Mouse (Mus musculus) C2C12 (cell line): ENCODE data around the gene Fam193b.

ENCODE experiments used
- CEBPB ChIP-seq: IDR thresholded peaks from one replicate; pipeline ENCODE4 v1.6.1; 2011; ENCODE audit warnings: low read depth, mild to moderate bottlenecking, control low read depth, moderate library complexity
- CTCF ChIP-seq: IDR thresholded peaks from one replicate; pipeline ENCODE4 v1.5.1; 2011; ENCODE audit not compliant: control insufficient read depth, insufficient read depth, insufficient read length
- MYOG ChIP-seq: IDR thresholded peaks from one replicate; pipeline ENCODE4 v1.6.1; 2011; ENCODE audit not compliant: control insufficient read depth, insufficient read length; ENCODE audit errors: extremely low read depth
- USF1 ChIP-seq: IDR thresholded peaks from one replicate; pipeline ENCODE4 v1.6.1; 2011; ENCODE audit warnings: low read depth, mild to moderate bottlenecking, control low read depth, moderate library complexity

DNA sequence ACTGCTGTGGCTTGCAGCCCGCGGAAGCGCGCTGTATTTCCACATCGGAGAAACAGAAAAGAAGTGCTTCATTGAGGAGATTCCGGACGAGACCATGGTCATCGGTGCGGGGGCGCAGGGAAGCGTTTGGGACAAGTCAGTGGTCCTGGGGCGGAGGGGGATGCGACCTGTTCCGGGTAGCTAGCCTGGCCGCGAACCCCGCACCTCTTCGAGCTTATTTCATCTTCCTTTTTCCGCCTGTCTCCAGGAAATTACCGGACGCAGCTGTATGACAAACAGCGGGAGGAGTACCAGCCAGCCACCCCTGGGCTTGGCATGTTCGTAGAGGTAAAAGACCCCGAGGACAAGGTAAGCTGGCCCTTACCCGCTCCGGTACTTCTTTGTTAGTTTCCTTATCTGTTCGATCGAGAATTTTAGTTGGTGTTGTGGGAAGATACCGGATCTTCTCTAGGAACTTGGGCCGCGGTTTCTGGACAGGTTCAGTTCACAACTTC, 22.4 kb upstream of the Fam193b start:
- TF ChIP-seq CTCF = no peak
- TF ChIP-seq USF1 = no peak
- TF ChIP-seq CEBPB = no peak
- no peak for TF ChIP-seq MYOG
